Mouse (Mus musculus) liver (tissue): ENCODE measurements around the gene Nupr1.
"Not testable (repeated sequence)": the region's sequence is repeated elsewhere in the genome, so short reads cannot be mapped to it uniquely, and the experiment has no call there.

Experiments
- DNase-seq: peaks from one replicate; pipeline ENCODE4 v3.0.0-alpha.2; 2020; ENCODE audit warnings: mixed read lengths

The Nupr1 gene

GRCm38 (mm10) chr7:126643244-126643617 is 12.6 kb upstream of the Nupr1 start:
- not testable (repeated sequence) for DNase-seq

DNA sequence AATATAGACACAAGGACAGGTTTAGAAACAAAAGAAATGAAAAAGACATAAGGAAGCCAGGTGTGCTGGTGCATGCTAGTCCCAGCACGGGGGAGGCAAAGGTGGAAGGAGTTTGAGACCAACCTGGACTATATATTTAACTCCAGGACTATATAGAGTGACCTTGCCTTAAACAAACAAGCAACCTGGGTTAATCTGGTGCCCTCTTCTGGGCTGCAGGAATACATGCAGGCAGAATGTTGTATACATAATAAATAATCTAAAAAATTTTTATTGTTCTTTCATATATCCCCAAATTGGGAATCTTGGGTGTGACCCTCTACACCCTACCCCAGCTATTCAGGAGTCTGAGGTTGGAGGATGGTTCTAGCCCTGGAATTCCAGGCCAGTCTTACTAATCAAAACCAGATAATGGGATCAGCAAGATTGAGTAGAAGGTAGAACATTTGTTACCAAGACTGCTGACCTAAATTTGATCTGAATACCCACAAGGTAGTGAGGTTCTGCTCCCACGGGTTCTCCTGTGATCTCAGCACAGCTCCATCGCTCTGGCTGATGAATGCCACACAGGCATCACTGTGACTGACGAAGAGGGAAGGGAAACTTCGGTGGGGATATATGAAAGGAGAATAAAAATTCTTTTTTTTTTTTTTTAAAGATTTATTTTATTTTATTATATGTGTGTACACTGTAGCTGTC is 12.0 kb upstream of the Nupr1 start:
- DNase-seq = no peak

GRCm38 (mm10) chr7:126636733-126637520 is 6.3 kb upstream of the Nupr1 start:
- DNase-seq = peak; percentile 45

GRCm38 (mm10) chr7:126635375-126635774 is 4.7 kb upstream of the Nupr1 start:
- DNase-seq = no peak

DNA sequence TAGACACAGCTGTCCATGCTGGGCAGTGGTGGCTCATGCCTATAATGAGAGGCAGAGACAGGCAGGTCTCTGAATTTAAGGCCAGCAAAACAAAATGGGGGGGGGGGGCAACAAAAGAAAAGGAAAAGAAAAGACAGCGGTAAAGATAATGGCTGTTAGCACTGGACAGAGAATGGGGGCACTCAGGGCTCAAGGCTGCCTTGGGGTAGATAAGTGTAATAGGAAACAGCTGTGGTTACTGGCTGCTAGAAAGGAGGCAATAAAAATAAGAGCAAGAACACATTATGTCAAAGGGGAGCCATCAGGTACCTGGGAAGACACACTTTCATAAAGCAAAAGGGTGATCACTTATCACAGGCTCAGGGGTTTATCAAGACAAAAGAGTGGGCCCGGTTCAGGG is 1.8 kb upstream of the Nupr1 start:
- DNase-seq = no peak

DNA sequence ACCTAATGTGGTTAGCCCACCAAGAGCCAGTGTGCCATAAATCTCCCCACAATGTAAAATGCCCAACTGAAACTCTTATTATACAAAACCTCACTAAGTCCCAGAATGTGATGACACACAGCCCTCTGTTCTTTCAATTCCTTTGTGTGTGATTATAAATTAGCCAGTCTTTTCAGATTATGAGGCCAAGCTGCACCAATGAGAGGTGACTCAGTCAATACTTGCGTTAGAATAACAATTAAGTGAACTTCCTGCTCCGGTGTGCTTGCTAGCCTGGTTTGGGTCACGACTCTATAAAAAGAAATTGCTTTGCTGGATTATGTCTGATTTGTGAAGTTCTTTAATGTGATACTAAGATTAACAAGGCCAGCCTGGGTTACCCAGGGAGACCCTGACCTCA is 746 bp downstream of the Nupr1 start:
- no peak for DNase-seq

- DNase-seq = no peak
Measured at GRCm38 (mm10) chr7:126628111-126628510, 2.5 kb downstream of the Nupr1 start.

- DNase-seq = no peak
Measured at GRCm38 (mm10) chr7:126625807-126626600, 4.7 kb downstream of the Nupr1 start.

- peak; percentile 68 for DNase-seq
Measured at GRCm38 (mm10) chr7:126625369-126625768, 5.3 kb downstream of the Nupr1 start.

GRCm38 (mm10) chr7:126624774-126625173 is 5.9 kb downstream of the Nupr1 start:
- no peak for DNase-seq

- no peak for DNase-seq
Measured at GRCm38 (mm10) chr7:126623381-126623780, 7.3 kb downstream of the Nupr1 start.

GRCm38 (mm10) chr7:126621452-126622359 is 9.0 kb downstream of the Nupr1 start:
- peak; percentile 45 for DNase-seq

DNA sequence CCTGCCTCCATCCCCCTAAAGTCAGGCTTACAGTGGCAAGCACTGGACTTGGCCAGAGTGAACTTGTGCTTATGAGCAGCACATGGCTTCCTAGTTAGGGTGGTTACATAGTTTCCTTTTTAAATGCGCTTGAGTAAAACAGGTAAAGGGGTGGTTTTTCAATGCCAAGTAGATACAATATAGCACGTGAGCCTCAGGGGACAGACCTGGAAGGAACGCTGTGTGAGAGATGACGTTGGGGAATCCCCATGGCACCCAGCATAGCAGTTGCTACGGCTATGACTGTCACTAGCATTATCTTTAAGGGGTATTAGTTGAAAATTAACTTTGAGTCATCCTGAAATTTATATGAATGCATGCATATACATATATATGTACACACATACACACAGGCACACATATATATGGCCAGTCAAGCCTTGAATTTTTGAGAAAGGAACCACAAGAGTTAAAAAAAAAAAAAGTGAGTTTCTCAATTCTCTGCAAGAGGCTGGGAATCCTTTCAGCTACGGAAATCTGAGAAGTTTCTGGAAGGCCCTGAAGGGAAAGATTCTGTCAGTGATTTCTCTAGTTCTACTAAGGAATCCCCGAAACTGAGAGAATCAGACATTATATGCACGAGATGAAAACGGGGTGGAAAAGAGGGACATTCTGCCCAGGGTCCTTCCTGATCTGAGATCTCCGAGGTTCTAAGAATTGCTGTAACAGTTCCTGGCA is 10.9 kb downstream of the Nupr1 start:
- DNase-seq = no peak

GRCm38 (mm10) chr7:126616707-126617106 is 14.0 kb downstream of the Nupr1 start:
- DNase-seq = no peak

GRCm38 (mm10) chr7:126612736-126613135 is 17.9 kb downstream of the Nupr1 start:
- DNase-seq = no peak

GRCm38 (mm10) chr7:126607796-126608195 is 22.9 kb downstream of the Nupr1 start:
- DNase-seq = no peak

- no peak for DNase-seq
Measured at GRCm38 (mm10) chr7:126607064-126607463, 23.6 kb downstream of the Nupr1 start.

- DNase-seq = no peak
Measured at GRCm38 (mm10) chr7:126606611-126607010, 24.1 kb downstream of the Nupr1 start.

GRCm38 (mm10) chr7:126602650-126603049 is 28.0 kb downstream of the Nupr1 start:
- DNase-seq = no peak

DNA sequence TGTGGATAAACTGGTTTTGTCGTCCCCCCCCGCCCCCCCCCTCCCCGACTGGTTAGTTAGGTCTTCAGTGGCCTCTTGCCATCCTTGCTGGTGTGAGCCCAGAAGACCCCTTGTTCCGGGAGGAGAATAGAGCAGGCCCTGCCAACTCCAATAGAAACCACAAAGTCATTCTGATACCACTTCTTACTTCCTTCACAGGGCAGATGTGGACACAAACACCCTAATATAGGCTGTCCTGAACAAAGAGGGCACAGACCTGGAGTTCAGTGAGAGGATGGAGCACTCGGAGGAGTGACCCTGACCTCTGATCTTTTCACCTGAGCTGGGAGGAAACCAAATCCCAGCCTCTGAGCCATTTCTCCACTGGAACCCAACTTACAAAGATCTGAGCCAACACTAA is 28.8 kb downstream of the Nupr1 start:
- no peak for DNase-seq

- DNase-seq = no peak
Measured at GRCm38 (mm10) chr7:126598919-126599318, 31.7 kb downstream of the Nupr1 start.

DNA sequence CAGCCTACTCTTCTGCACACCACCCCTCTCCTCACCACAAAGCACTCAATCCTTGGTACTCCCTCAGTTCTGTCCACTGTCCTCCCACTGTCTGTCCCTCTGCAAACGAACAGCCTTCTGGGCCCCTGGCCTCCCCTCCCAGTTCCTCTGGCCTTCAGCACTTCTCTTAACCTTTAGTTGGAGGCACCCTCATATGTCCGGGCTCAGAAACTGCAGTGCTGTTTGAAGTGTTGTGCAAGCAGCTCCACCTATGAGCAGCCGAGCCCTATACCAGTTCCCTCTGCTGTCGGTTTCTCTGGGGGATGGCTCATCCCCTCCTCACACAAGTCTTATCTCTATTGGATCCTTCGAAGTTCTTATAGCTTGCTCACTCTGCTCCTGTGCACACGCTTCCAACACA is 34.2 kb downstream of the Nupr1 start:
- DNase-seq = no peak
